Mouse (Mus musculus) adrenal gland, postnatal 4 days (tissue): Measurements from ENCODE around the gene Gm37240. TPM values are rescaled to one million over a fixed set of nuclear protein-coding genes. Genes with fewer than 3 reads are reported as not detected.
A peak's percentile ranks its signal among the peaks of the same experiment; 100 is the strongest.

ENCODE experiments used
- DNase-seq, 2 experiments: peaks; one replicate each; pipeline ENCODE4 v3.0.0; 2021 to 2022; ENCODE audit warnings: low spot score in 2 of 2, mixed read lengths in 2 of 2
- total RNA-seq, 2 experiments: library from RNA; stranded (reverse); gene quantifications; 2 replicates each; pipeline ENCODE4 v1.2.3; 2021

The Gm37240 gene
- total RNA-seq, 2 experiments from 2014 or later: 8.0 to 8.3 TPM

GRCm38 (mm10) chr3:84854440-84854839 is 1032.9 kb downstream of the Gm37240 start:
- DNase-seq: no peak

- no peak for DNase-seq
Measured at GRCm38 (mm10) chr3:84852877-84853276, 1034.4 kb downstream of the Gm37240 start.

GRCm38 (mm10) chr3:84851801-84852200 is 1035.5 kb downstream of the Gm37240 start:
- no peak for DNase-seq

- DNase-seq: no peak
Measured at GRCm38 (mm10) chr3:84850418-84850817, 1036.9 kb downstream of the Gm37240 start.

GRCm38 (mm10) chr3:84848798-84849197 is 1038.5 kb downstream of the Gm37240 start:
- no peak for DNase-seq

- DNase-seq: peak in 1 of 2 experiments; percentile 21
Measured at GRCm38 (mm10) chr3:84843594-84843993, 1043.7 kb downstream of the Gm37240 start.

GRCm38 (mm10) chr3:84842793-84843192 is 1044.5 kb downstream of the Gm37240 start:
- DNase-seq: no peak

GRCm38 (mm10) chr3:84841271-84841670 is 1046.0 kb downstream of the Gm37240 start:
- DNase-seq: no peak

GRCm38 (mm10) chr3:84839499-84839898 is 1047.8 kb downstream of the Gm37240 start:
- no peak for DNase-seq

- DNase-seq: no peak
Measured at GRCm38 (mm10) chr3:84837984-84838383, 1049.3 kb downstream of the Gm37240 start.

- no peak for DNase-seq
Measured at GRCm38 (mm10) chr3:84836029-84836428, 1051.3 kb downstream of the Gm37240 start.

GRCm38 (mm10) chr3:84829366-84829765 is 1058.0 kb downstream of the Gm37240 start:
- no peak for DNase-seq

GRCm38 (mm10) chr3:84827617-84828016 is 1059.7 kb downstream of the Gm37240 start:
- DNase-seq: no peak

GRCm38 (mm10) chr3:84826938-84827337 is 1060.4 kb downstream of the Gm37240 start:
- no peak for DNase-seq

- no peak for DNase-seq
Measured at GRCm38 (mm10) chr3:84826405-84826804, 1060.9 kb downstream of the Gm37240 start.

GRCm38 (mm10) chr3:84825990-84826389 is 1061.3 kb downstream of the Gm37240 start:
- DNase-seq: no peak

GRCm38 (mm10) chr3:84820654-84821201 is 1066.6 kb downstream of the Gm37240 start:
- no peak for DNase-seq

- DNase-seq: no peak
Measured at GRCm38 (mm10) chr3:84816951-84817350, 1070.4 kb downstream of the Gm37240 start.

- DNase-seq: peak; percentile 16 to 21
Measured at GRCm38 (mm10) chr3:84815461-84815860, 1071.9 kb downstream of the Gm37240 start.

- DNase-seq: peak; percentile 7 to 10
Measured at GRCm38 (mm10) chr3:84814762-84815381, 1072.4 kb downstream of the Gm37240 start, which contains the start of gene Fbxw7. TSS of gene Fbxw7 (plus strand) at chr3:84815268.

- DNase-seq: peak; percentile 100
Measured at GRCm38 (mm10) chr3:84814157-84814761, 1073.1 kb downstream of the Gm37240 start.

- DNase-seq: no peak
Measured at GRCm38 (mm10) chr3:84813436-84814156, 1073.7 kb downstream of the Gm37240 start.
